Mouse (Mus musculus) neural tube, embryonic 11.5 days (tissue): ENCODE measurements around the gene Vax1. TPM values are rescaled to one million over a fixed set of nuclear protein-coding genes. Genes with fewer than 3 reads are reported as not detected.

Source experiments
- ATAC-seq: fragments of 200-750 bp; cut with Nextera tagmentation; 2 replicates; pipeline ENCODE4 v1.8.0; 2017; ENCODE audit warnings: moderate number of reproducible peaks, mild to moderate bottlenecking, moderate TSS enrichment, moderate library complexity; ENCODE audit not compliant: insufficient read depth, low FRiP score, low TSS enrichment
- DNase-seq: peaks from one replicate; pipeline ENCODE4 v3.0.0-alpha.2; 2015; ENCODE audit warnings: low spot score
- H3K27ac ChIP-seq: fragments of 300-500 bp; sonication (generic); 2 replicates; pipeline ENCODE4 v1.5.1; 2014; ENCODE audit warnings: low read depth, mild to moderate bottlenecking, low read length
- H3K27me3 ChIP-seq: fragments of 300-500 bp; sonication (generic); 2 replicates; pipeline ENCODE4 v1.6.1; 2014; ENCODE audit warnings: mild to moderate bottlenecking, low read length, mixed read lengths; ENCODE audit not compliant: control insufficient read depth, insufficient read depth
- H3K36me3 ChIP-seq: fragments of 300-500 bp; sonication (generic); 2 replicates; pipeline ENCODE4 v1.6.1; 2014; ENCODE audit warnings: mild to moderate bottlenecking, low read length, moderate library complexity, mixed read lengths; ENCODE audit not compliant: control insufficient read depth, insufficient read depth
- H3K4me1 ChIP-seq: fragments of 300-500 bp; sonication (generic); 2 replicates; pipeline ENCODE4 v1.6.1; 2014; ENCODE audit warnings: low read length, mixed read lengths; ENCODE audit not compliant: control insufficient read depth, insufficient read depth
- H3K4me2 ChIP-seq: fragments of 300-500 bp; sonication (generic); 2 replicates; pipeline ENCODE4 v1.6.1; 2014; ENCODE audit warnings: low read depth, mild to moderate bottlenecking, moderate library complexity
- H3K4me3 ChIP-seq: fragments of 300-500 bp; sonication (generic); 2 replicates; pipeline ENCODE4 v1.5.1; 2014; ENCODE audit warnings: low read depth, low read length
- H3K9ac ChIP-seq: fragments of 300-500 bp; sonication (generic); 2 replicates; pipeline ENCODE4 v1.6.1; 2014; ENCODE audit warnings: mild to moderate bottlenecking, low read length
- H3K9me3 ChIP-seq: fragments of 300-500 bp; sonication (generic); 2 replicates; pipeline ENCODE4 v1.6.1; 2016; ENCODE audit warnings: low read length; ENCODE audit not compliant: control insufficient read depth
- WGBS: fragments of 180-500 bp; shearing (Covaris S2); extraction: QIAGEN DNeasy Blood & Tissue Kit; methylation state at CpG from one replicate; pipeline ENCODE4 v1.1.7; 2014; 5-methylcytosine and 5-hydroxymethylcytosine counted together
- polyA plus RNA-seq: library from polyadenylated mRNA; unstranded; fragments of >200 nt; fragmentation: Nextera tagmentation; extraction: Ambion mirVana; gene quantifications from 2 replicates; pipeline ENCODE4 v1.2.1, GENCODE M21; 2014

The Vax1 gene
- polyA plus RNA-seq, 1 experiment from 2014 or later = not detected

DNA sequence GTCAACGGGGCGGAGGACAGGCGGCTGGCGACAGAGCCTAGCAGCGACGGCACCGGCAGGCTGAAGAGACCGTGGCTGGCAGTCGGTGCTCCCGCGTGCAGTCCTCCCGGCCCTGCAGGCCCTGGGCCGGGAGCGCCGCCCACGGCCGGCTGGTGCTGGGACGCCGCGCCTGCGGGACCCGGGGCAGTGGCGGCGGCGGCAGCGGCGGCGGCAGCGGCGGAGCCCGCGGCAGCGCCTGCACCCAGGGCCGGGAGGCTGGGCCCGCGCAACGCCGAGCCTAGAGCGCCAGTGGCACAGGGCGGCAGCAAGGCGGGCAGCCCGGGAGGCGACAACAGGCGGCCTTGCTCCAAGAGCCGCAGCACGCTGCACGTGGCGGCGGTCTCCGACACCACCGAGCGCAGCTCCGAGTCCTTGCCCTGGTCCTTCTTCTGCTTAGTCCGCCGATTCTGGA is 3.5 kb downstream of the Vax1 start:
- peak overlapping the region; percentile 31 for H3K4me3 ChIP-seq
- 0% methylated on average over 44 of the region's 55 CpGs for WGBS
- peak; percentile 64 for DNase-seq
- peak overlapping the region; percentile 10; the same call in 1 of the 2 replicates for H3K9ac ChIP-seq
- no peak overlapping the region for H3K27ac ChIP-seq
- no peaks in the 10 kb centered on the region for H3K36me3 ChIP-seq
- ATAC-seq = peak; percentile 54
- H3K27me3 ChIP-seq = peaks cover 97% of the 10 kb centered on the region
- H3K4me2 ChIP-seq = peak overlapping the region; percentile 53
- peaks cover 6% of the 10 kb centered on the region; the same call in 1 of the 2 replicates for H3K4me1 ChIP-seq
- no peaks in the 10 kb centered on the region for H3K9me3 ChIP-seq

DNA sequence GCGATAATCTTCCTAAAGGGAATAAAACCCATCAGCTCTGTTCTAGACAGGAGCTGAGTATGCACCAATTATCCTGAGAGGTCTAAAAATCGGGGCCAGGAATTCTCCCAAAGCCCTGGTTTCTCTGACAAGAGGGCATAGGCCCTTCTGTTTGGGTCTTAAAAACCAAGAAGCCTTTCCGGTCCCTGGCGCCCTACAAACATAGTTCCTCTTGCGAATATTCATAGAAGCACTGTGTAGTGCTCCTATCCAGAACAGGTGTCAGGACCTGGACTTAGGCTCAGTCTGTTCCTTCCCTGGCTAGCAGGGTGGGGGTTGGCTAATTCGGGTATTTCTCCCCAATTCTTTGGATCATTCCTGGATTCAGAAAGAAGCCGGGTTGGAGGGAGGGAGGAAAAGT is 4.3 kb downstream of the Vax1 start:
- Histone ChIP-seq H3K4me2 (no peak overlapping the region), H3K27ac (no peak overlapping the region), H3K36me3 (no peaks in the 10 kb centered on the region), H3K9me3 (no peaks in the 10 kb centered on the region), H3K9ac (no peak overlapping the region), H3K4me3 (no peak overlapping the region), H3K27me3 (peaks cover 97% of the 10 kb centered on the region), H3K4me1 (peaks cover 3% of the 10 kb centered on the region; the same call in 1 of the 2 replicates)
- WGBS = 2% methylated on average over 7 of the region's 7 CpGs
- peak; percentile 45 for DNase-seq
- ATAC-seq = no peak

DNA sequence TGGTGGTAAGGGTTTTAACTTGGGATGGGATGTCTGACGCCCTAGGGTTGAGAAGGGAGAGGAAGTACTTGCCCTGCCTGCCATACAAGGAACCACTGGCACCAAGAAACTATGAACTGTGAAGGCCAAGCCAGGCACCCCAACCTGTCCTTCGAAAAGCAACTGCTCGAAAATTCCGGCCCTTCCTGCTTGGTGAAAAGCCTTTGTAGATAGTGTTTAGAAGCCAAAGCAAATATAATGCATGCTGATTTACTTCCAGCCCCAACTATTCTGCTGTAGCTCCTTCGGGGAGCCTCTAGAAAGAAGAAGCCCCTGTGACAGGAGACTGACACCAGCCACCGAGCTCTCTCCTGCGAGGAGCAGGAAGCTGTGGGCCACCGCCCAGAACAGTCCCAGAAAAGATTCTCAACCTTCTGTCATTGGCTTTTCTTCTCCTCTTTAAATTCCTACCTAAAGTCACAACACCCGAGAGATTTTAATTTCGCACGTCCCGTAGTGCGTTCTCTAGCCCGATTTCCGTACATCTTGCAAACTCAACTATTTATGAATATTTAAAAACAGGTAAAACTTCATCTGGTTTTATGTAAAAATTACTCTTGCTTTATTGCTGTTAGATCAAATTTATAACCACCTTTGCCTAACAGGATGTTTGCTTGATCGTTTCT is 4.8 kb downstream of the Vax1 start:
- H3K27me3 ChIP-seq = peaks cover 91% of the 10 kb centered on the region
- H3K4me3 ChIP-seq = no peak overlapping the region
- H3K27ac ChIP-seq = no peak overlapping the region
- ATAC-seq (no peak), DNase-seq (no peak)
- H3K4me2 ChIP-seq = no peak overlapping the region
- H3K36me3 ChIP-seq = no peaks in the 10 kb centered on the region
- H3K9ac ChIP-seq = no peak overlapping the region
- H3K4me1 ChIP-seq = peaks cover 3% of the 10 kb centered on the region; the same call in 1 of the 2 replicates
- no peaks in the 10 kb centered on the region for H3K9me3 ChIP-seq
- WGBS = 7% methylated on average over 16 of the region's 16 CpGs

DNA sequence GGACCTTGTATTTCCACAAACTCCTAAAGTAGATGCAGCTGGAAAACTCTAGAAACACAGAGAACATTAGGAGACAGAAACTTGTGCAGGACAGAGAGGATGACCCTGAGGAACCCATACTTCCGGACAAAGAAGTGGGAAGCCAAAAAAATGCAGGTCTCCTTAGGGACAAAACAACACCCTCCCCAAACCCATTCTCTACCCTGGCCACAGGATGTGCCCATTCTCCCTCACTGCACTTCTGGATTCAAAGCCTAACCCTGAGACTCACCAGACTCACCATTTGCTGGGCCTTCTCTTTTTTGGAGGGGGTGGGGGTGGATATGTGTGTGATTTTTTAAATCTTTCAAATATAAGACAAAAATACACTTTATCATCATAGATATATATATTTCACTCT is 5.7 kb downstream of the Vax1 start:
- WGBS = 12% methylated on average over 1 of the region's 1 CpGs
- Histone ChIP-seq H3K27me3 (peaks cover 86% of the 10 kb centered on the region), H3K4me2 (no peak overlapping the region), H3K36me3 (no peaks in the 10 kb centered on the region), H3K9ac (no peak overlapping the region), H3K4me1 (peaks cover under 1% of the 10 kb centered on the region; the same call in 1 of the 2 replicates), H3K27ac (no peak overlapping the region), H3K4me3 (no peak overlapping the region), H3K9me3 (no peaks in the 10 kb centered on the region)
- ATAC-seq = no peak
- DNase-seq = no peak

DNA sequence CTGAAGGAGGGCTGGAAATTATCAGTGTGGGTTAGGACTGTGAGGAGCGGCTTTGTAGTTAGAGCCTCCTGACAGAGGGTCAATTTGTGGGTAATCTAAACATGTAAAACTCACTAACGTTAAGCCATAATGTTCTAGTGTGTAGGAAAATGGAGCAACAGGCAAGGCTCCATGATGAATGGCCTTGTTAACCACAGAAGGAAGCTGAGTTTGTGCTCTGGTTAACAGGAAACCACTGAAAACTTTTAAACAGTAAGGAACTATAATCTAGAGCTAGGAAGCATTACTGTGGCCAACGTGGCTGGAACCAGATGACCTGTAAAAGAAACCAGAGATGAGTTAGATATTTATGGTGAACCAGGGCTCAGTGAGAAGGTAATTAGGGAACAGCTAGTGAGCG is 13.2 kb downstream of the Vax1 start:
- Histone ChIP-seq H3K27ac (no peak overlapping the region), H3K27me3 (peaks cover 17% of the 10 kb centered on the region), H3K4me3 (no peak overlapping the region), H3K4me2 (no peak overlapping the region), H3K9me3 (no peaks in the 10 kb centered on the region), H3K9ac (no peak overlapping the region), H3K36me3 (no peaks in the 10 kb centered on the region), H3K4me1 (no peaks in the 10 kb centered on the region)
- WGBS = 68% methylated on average over 4 of the region's 4 CpGs
- DNase-seq (no peak), ATAC-seq (no peak)

DNA sequence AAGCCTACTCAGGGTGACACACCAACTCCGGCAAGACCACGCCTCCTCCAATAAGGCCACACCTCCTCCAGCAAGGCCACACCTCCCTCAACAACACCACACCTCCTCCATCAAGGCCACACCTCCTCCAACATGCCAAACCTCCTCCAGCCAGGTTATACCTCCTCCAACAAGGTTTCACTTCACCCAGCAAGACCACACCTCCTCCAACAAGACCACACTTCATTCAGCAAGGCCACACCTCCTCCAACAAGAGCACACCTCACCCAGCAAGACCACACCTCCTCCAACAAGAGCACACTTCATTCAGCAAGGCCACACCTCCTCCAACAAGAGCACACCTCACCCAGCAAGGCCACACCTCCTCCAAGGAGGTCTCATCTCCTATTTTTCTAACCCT is 15.7 kb downstream of the Vax1 start:
- 91% methylated on average over 2 of the region's 2 CpGs for WGBS
- peaks cover 2% of the 10 kb centered on the region; the same call in 1 of the 2 replicates for H3K27me3 ChIP-seq
- H3K9me3 ChIP-seq = no peaks in the 10 kb centered on the region

DNA sequence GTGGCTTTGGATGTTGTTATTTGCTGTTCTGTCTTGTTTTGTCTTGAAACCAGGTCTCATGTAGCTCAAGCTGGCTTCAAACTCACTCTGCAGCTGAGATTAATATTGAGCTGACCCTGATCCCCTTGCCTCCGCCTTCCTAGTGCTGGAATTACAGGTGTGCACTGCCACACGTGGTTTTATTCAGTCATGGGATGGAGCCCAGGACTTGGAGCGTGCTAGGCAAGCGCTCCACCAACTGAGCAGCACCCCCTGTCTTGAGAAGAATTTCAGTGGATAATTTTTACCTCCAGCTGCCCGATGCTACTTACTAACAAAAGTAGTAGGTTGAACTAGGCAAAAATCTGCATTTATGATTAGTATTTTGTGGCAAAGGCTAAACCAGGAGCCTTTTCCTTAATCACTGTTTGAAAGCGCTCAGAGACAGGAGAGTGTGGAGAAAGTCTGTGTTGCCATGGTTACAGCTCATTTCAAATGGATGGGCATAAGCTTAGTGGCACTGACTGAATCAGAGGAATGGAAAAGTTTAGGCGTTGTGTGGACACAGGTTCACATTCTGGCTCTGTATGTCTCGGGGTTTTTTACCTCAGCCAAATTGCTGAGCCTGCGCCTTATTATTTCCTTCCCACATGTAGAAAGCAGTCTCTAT is 24.2 kb downstream of the Vax1 start:
- Histone ChIP-seq H3K36me3 (no peaks in the 10 kb centered on the region), H3K4me2 (no peak overlapping the region), H3K9me3 (no peaks in the 10 kb centered on the region), H3K4me3 (no peak overlapping the region), H3K27ac (no peak overlapping the region), H3K27me3 (no peaks in the 10 kb centered on the region), H3K9ac (no peak overlapping the region), H3K4me1 (no peaks in the 10 kb centered on the region)
- ATAC-seq (no peak), DNase-seq (no peak)
- 67% methylated on average over 9 of the region's 9 CpGs for WGBS

More for the DNA sequence above, 15.7 kb downstream of the Vax1 start:
- Histone ChIP-seq H3K36me3 (no peaks in the 10 kb centered on the region), H3K4me2 (no peak overlapping the region), H3K9ac (no peak overlapping the region), H3K27ac (no peak overlapping the region), H3K4me1 (no peaks in the 10 kb centered on the region), H3K4me3 (no peak overlapping the region)
- ATAC-seq (no peak), DNase-seq (no peak)

DNA sequence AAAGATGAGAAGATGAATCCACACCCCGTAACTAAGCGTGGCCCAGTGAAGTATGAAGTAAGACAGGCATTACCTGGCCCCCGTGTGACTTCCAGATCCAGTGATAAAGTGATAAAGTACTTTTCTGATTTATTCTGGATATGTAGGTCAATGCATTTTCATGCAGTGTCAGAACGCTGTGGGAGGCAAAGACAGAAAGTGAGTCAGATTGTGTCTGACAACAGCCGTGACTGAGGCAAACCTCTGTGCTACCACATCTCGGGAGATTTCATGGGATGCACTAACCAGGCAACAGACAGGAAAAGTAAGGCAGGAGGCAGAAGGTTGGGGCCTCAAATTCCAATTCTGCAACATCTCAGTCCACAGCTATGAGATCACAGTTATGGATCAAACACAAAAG is 24.8 kb downstream of the Vax1 start:
- no peaks in the 10 kb centered on the region for H3K9me3 ChIP-seq
- no peaks in the 10 kb centered on the region for H3K27me3 ChIP-seq
- ATAC-seq (no peak), DNase-seq (no peak)
- no peak overlapping the region for H3K9ac ChIP-seq
- no peaks in the 10 kb centered on the region for H3K36me3 ChIP-seq
- H3K4me3 ChIP-seq = no peak overlapping the region
- no peak overlapping the region for H3K27ac ChIP-seq
- no peaks in the 10 kb centered on the region for H3K4me1 ChIP-seq
- no peak overlapping the region for H3K4me2 ChIP-seq
- 79% methylated on average over 6 of the region's 6 CpGs for WGBS

DNA sequence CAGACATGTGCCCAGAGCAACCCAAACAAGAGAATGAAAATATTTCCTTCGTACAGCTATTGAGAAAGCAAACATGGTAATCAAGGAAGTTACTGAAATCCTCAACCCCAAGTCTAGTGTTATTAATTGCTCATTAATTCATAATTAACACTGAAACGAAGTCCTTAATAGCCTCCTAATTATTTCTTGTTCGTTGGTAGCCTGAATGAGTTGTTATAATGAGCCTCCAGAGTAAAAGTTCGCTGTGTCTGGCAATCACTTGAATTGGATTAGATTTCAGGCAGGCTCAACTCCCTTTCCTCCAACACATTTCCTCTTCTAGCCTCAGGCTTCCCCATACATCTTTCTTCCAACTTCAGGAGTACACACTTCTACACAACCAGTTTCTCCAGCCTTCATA is 27.6 kb downstream of the Vax1 start:
- Histone ChIP-seq H3K9ac (no peak overlapping the region), H3K4me2 (no peak overlapping the region), H3K4me3 (no peak overlapping the region), H3K27ac (no peak overlapping the region), H3K27me3 (no peaks in the 10 kb centered on the region), H3K36me3 (no peaks in the 10 kb centered on the region), H3K9me3 (no peaks in the 10 kb centered on the region; the same call in 1 of the 2 replicates), H3K4me1 (no peaks in the 10 kb centered on the region)
- DNase-seq (no peak), ATAC-seq (no peak)
- WGBS = 72% methylated on average over 4 of the region's 4 CpGs
